Mouse (Mus musculus): Measurements from ENCODE around the gene Il11. TPM values are rescaled to one million over a fixed set of nuclear protein-coding genes. Genes with fewer than 3 reads are reported as not detected.
"Not testable (repeated sequence)": the region's sequence is repeated elsewhere in the genome, so short reads cannot be mapped to it uniquely, and the experiment has no call there.

The Il11 gene
- polyA plus RNA-seq, 1 experiment from 2014 or later = not detected

DNA sequence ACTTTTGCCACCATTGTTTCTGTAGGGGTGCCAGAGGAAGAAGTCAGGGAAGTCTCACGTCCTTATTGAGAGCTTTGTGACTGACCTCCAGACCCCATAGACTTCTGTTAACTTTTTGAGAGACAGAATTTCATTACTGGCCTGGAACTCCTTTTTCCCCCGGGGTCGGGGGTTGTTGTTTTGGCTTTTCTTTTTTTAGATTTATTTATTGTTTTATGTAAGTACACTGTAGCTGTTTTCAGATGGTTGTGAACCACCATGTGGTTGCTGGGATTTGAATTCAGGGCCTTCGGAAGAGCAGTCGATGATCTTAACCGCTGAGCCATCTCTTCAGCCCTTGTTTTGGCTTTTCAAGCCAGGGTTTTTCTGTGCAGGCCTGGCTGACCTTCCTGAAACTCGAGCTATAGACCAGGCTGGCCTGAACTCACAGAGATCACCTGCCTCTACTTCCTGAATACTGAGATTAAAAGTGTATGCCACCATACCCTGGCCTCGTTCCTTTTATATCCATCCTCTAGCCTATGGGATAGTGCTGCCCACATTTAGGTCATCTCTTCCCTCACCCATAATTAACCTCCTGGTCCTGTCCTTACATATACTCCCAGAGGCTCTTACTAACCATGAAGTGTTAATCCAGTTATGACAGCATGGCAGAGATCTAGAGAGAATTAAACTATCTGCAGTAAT, 30.6 kb upstream of the Il11 start:
- H3K27me3 ChIP-seq (ENCODE audit: control insufficient read depth, insufficient read depth, low read length) = no peaks in the 10 kb centered on the region
- peaks cover 28% of the 10 kb centered on the region for H3K36me3 ChIP-seq (ENCODE audit: control insufficient read depth, insufficient read depth, low read length)
- peak overlapping the region; percentile 78 to 99 for H3K4me3 ChIP-seq (ENCODE audit: control insufficient read depth in 1 of 2, insufficient read depth in 1 of 2, low read depth in 1 of 2, low read length in 2 of 2)
- ATAC-seq (ENCODE audit: insufficient number of reproducible peaks, insufficient read depth, low FRiP score, low read depth) = no peak
- WGBS = 29% methylated on average over 8 of the region's 8 CpGs
- peak overlapping the region; percentile 68 for H3K4me2 ChIP-seq (ENCODE audit: low read length)
- peaks cover 8 to 27% of the 10 kb centered on the region in 2 experiments for H3K4me1 ChIP-seq (ENCODE audit: control insufficient read depth in 2 of 2, insufficient read depth in 2 of 2, low read length in 2 of 2)
- H3K27ac ChIP-seq (replicated peaks in 1 of 2; ENCODE audit: control insufficient read depth in 1 of 2, insufficient read depth in 1 of 2, low read depth in 2 of 2, low read length in 2 of 2) = peak overlapping the region; percentile 76 to 99
- H3K9ac ChIP-seq (ENCODE audit: low read length) = peak overlapping the region; percentile 51
- H3K9me3 ChIP-seq (ENCODE audit: control insufficient read depth, low read length) = no peaks in the 10 kb centered on the region

GRCm38 (mm10) chr7:4812303-4813104, 29.8 kb upstream of the Il11 start, which contains the start of gene Ube2s:
Gene Ube2s (minus strand): TSS chr7:4812590.
- H3K4me3 ChIP-seq (ENCODE audit: control insufficient read depth in 1 of 2, insufficient read depth in 1 of 2, low read depth in 1 of 2, low read length in 2 of 2) = peak within 1 kb of the TSS; percentile 78 to 99
- H3K36me3 ChIP-seq (ENCODE audit: control insufficient read depth, insufficient read depth, low read length) = peaks cover 33% of the 10 kb centered on the region
- H3K9me3 ChIP-seq (ENCODE audit: control insufficient read depth, low read length) = no peaks in the 10 kb centered on the region
- H3K4me2 ChIP-seq (ENCODE audit: low read length) = peak within 1 kb of the TSS; percentile 82
- H3K9ac ChIP-seq (ENCODE audit: low read length) = peak within 1 kb of the TSS; percentile 92
- WGBS = under 1% methylated on average over 62 of the region's 62 CpGs
- peaks cover 8 to 27% of the 10 kb centered on the region in 2 experiments for H3K4me1 ChIP-seq (ENCODE audit: control insufficient read depth in 2 of 2, insufficient read depth in 2 of 2, low read length in 2 of 2)
- no peaks in the 10 kb centered on the region for H3K27me3 ChIP-seq (ENCODE audit: control insufficient read depth, insufficient read depth, low read length)
- ATAC-seq (ENCODE audit: insufficient number of reproducible peaks, insufficient read depth, low FRiP score, low read depth) = peak; percentile 99
- H3K27ac ChIP-seq (replicated peaks in 1 of 2; ENCODE audit: control insufficient read depth in 1 of 2, insufficient read depth in 1 of 2, low read depth in 2 of 2, low read length in 2 of 2) = peak within 1 kb of the TSS; percentile 98 to 99

- Histone ChIP-seq H3K9ac (ENCODE audit: low read length) (peak overlapping the region; percentile 92), H3K9me3 (ENCODE audit: control insufficient read depth, low read length) (no peaks in the 10 kb centered on the region), H3K27ac (replicated peaks in 1 of 2; ENCODE audit: control insufficient read depth in 1 of 2, insufficient read depth in 1 of 2, low read depth in 2 of 2, low read length in 2 of 2) (peak overlapping the region; percentile 98 to 99), H3K4me1 (ENCODE audit: control insufficient read depth in 2 of 2, insufficient read depth in 2 of 2, low read length in 2 of 2) (peaks cover 8 to 27% of the 10 kb centered on the region in 2 experiments), H3K4me3 (ENCODE audit: control insufficient read depth in 1 of 2, insufficient read depth in 1 of 2, low read depth in 1 of 2, low read length in 2 of 2) (peak overlapping the region; percentile 78 to 99), H3K27me3 (ENCODE audit: control insufficient read depth, insufficient read depth, low read length) (no peaks in the 10 kb centered on the region), H3K36me3 (ENCODE audit: control insufficient read depth, insufficient read depth, low read length) (peaks cover 39% of the 10 kb centered on the region), H3K4me2 (ENCODE audit: low read length) (peak overlapping the region; percentile 82)
- WGBS = under 1% methylated on average over 30 of the region's 36 CpGs
- ATAC-seq (ENCODE audit: insufficient number of reproducible peaks, insufficient read depth, low FRiP score, low read depth) = peak; percentile 33; the same call in 1 of the 2 replicates
These were observed 29.2 kb upstream of the Il11 start for GRCm38 (mm10) chr7:4811842-4812302.

DNA sequence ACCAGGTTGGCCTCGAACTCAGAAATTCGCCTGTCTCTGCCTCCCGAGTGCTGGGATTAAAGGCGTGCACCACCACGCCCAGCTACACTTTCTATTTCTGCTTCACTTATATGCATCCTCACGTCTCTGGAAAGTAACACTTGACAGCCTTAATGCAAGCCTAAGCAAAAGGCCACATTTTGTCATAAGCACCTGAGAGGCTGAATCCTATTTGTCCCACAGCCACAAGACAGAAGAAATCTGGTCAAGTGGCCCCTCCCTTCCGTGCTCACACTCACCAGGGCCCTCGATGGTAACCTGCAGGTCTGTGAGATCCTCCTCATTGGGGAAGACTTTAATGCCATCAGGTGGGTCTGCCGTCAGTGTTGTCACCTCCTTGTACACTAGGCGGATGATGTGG, 28.5 kb upstream of the Il11 start:
- H3K27me3 ChIP-seq (ENCODE audit: control insufficient read depth, insufficient read depth, low read length); ATAC-seq (ENCODE audit: insufficient number of reproducible peaks, insufficient read depth, low FRiP score, low read depth); H3K9me3 ChIP-seq (ENCODE audit: control insufficient read depth, low read length): not testable (repeated sequence)
- peaks cover 47% of the 10 kb centered on the region for H3K36me3 ChIP-seq (ENCODE audit: control insufficient read depth, insufficient read depth, low read length)
- H3K9ac ChIP-seq (ENCODE audit: low read length) = peak overlapping the region; percentile 92
- WGBS = 26% methylated on average over 10 of the region's 10 CpGs
- peak overlapping the region; percentile 98 to 99; a peak in 2 of 4 replicates for H3K27ac ChIP-seq (replicated peaks in 1 of 2; ENCODE audit: control insufficient read depth in 1 of 2, insufficient read depth in 1 of 2, low read depth in 2 of 2, low read length in 2 of 2)
- peaks cover 8 to 27% of the 10 kb centered on the region in 2 experiments for H3K4me1 ChIP-seq (ENCODE audit: control insufficient read depth in 2 of 2, insufficient read depth in 2 of 2, low read length in 2 of 2)
- peak overlapping the region; percentile 78 to 99 for H3K4me3 ChIP-seq (ENCODE audit: control insufficient read depth in 1 of 2, insufficient read depth in 1 of 2, low read depth in 1 of 2, low read length in 2 of 2)
- peak overlapping the region; percentile 82 for H3K4me2 ChIP-seq (ENCODE audit: low read length)

- H3K4me1 ChIP-seq (ENCODE audit: control insufficient read depth in 2 of 2, insufficient read depth in 2 of 2, low read length in 2 of 2) = peaks cover 5 to 22% of the 10 kb centered on the region in 2 experiments
- no peaks in the 10 kb centered on the region for H3K27me3 ChIP-seq (ENCODE audit: control insufficient read depth, insufficient read depth, low read length)
- H3K27ac ChIP-seq (replicated peaks in 1 of 2; ENCODE audit: control insufficient read depth in 1 of 2, insufficient read depth in 1 of 2, low read depth in 2 of 2, low read length in 2 of 2) = no peak overlapping the region
- no peak for ATAC-seq (ENCODE audit: insufficient number of reproducible peaks, insufficient read depth, low FRiP score, low read depth)
- H3K9ac ChIP-seq (ENCODE audit: low read length) = no peak overlapping the region
- WGBS = 88% methylated on average over 7 of the region's 7 CpGs
- peaks cover 68% of the 10 kb centered on the region for H3K36me3 ChIP-seq (ENCODE audit: control insufficient read depth, insufficient read depth, low read length)
- no peaks in the 10 kb centered on the region for H3K9me3 ChIP-seq (ENCODE audit: control insufficient read depth, low read length)
- no peak overlapping the region for H3K4me2 ChIP-seq (ENCODE audit: low read length)
- H3K4me3 ChIP-seq (ENCODE audit: control insufficient read depth in 1 of 2, insufficient read depth in 1 of 2, low read depth in 1 of 2, low read length in 2 of 2) = no peak overlapping the region
These were observed 24.1 kb upstream of the Il11 start for GRCm38 (mm10) chr7:4806716-4807115.

DNA sequence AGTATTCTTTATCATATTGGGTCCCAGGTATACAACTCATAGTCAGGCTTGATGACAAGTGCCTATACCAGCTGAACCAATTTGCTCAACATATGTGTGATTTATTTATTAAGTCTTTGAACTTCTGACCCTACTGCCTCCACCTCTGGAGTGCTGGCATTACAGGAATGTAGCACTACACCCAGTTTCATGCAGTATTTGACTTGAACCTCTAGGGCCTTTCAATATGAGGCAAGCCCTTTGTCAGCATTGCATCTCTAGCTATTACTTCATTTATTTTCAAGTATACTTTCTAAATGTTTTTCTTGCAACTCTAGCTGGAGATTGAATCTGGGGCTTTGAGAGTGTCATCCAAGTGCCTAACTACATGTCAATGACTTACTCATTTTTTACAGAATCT, 19.6 kb upstream of the Il11 start:
- Histone ChIP-seq H3K9ac (ENCODE audit: low read length) (no peak overlapping the region), H3K27ac (replicated peaks in 1 of 2; ENCODE audit: control insufficient read depth in 1 of 2, insufficient read depth in 1 of 2, low read depth in 2 of 2, low read length in 2 of 2) (no peak overlapping the region), H3K9me3 (ENCODE audit: control insufficient read depth, low read length) (no peaks in the 10 kb centered on the region), H3K4me3 (ENCODE audit: control insufficient read depth in 1 of 2, insufficient read depth in 1 of 2, low read depth in 1 of 2, low read length in 2 of 2) (no peak overlapping the region), H3K36me3 (ENCODE audit: control insufficient read depth, insufficient read depth, low read length) (peaks cover 41% of the 10 kb centered on the region), H3K4me2 (ENCODE audit: low read length) (no peak overlapping the region), H3K27me3 (ENCODE audit: control insufficient read depth, insufficient read depth, low read length) (no peaks in the 10 kb centered on the region), H3K4me1 (ENCODE audit: control insufficient read depth in 2 of 2, insufficient read depth in 2 of 2, low read length in 2 of 2) (no peaks in the 10 kb centered on the region)
- no peak for ATAC-seq (ENCODE audit: insufficient number of reproducible peaks, insufficient read depth, low FRiP score, low read depth)

- WGBS = 68% methylated on average over 7 of the region's 7 CpGs
- Histone ChIP-seq H3K4me3 (ENCODE audit: control insufficient read depth in 1 of 2, insufficient read depth in 1 of 2, low read depth in 1 of 2, low read length in 2 of 2) (no peak overlapping the region), H3K27me3 (ENCODE audit: control insufficient read depth, insufficient read depth, low read length) (no peaks in the 10 kb centered on the region), H3K36me3 (ENCODE audit: control insufficient read depth, insufficient read depth, low read length) (peaks cover 43% of the 10 kb centered on the region), H3K9me3 (ENCODE audit: control insufficient read depth, low read length) (no peaks in the 10 kb centered on the region), H3K9ac (ENCODE audit: low read length) (no peak overlapping the region), H3K27ac (replicated peaks in 1 of 2; ENCODE audit: control insufficient read depth in 1 of 2, insufficient read depth in 1 of 2, low read depth in 2 of 2, low read length in 2 of 2) (no peak overlapping the region), H3K4me2 (ENCODE audit: low read length) (no peak overlapping the region), H3K4me1 (ENCODE audit: control insufficient read depth in 2 of 2, insufficient read depth in 2 of 2, low read length in 2 of 2) (peaks cover 2 to 6% of the 10 kb centered on the region in 2 experiments; a peak in 3 of 4 replicates)
- no peak for ATAC-seq (ENCODE audit: insufficient number of reproducible peaks, insufficient read depth, low FRiP score, low read depth)
These were observed 13.2 kb upstream of the Il11 start for GRCm38 (mm10) chr7:4795767-4796433.

All from heart, embryonic 14.5 days (tissue).